Mouse (Mus musculus) mesoderm, embryonic 11.5 days (tissue): Measurements from ENCODE around the gene Gm17067.
"Not testable (repeated sequence)": the region's sequence is repeated elsewhere in the genome, so short reads cannot be mapped to it uniquely, and the experiment has no call there.

Experiments
- DNase-seq: peaks from one replicate; pipeline ENCODE4 v3.0.0-alpha.2; 2012; ENCODE audit warnings: low read depth, low spot score

Gene Gm17067

DNA sequence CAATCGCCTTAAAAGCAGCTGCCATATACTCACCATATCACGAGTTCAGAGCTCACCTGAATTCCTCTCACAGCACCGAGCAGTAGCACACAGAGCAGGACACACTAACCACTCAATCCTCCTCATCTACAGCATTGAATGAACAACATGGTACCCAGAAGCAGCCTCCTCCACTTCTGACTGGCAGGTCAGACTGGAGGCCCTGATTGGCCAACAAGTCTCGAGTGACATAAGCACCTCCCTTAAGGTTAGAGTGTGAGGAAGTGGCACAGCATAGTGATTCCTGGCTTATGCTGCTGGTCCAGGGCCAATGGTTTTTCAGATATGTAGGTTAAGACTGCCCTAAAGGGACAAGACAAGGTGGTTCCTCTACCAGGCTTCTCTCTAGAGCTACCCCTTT lies at the start of gene Gm17067:
TSS of gene Gm17067 (minus strand) at position 101 of the 400 bp plus-strand sequence.
- not testable (repeated sequence) for DNase-seq

DNA sequence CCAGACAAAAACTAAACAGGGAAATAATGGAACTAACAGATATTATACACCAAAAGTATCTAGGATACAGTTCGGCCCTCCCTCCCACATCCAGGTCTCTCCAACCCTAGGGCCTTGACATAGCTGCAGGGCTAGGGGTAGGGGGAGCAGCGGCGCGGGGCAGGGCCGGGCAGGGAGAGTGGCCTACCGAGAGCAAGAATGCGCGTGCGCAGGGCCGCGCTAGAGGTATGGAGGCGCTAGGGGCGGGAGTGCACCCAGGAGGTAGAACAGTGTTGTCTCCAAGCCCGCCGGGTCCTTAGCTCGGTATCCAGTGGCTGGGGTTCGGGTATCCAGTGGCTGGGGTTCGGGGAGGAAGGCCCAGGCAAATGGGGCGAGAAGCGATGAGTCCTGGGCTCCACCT lies 23.0 kb upstream of the Gm17067 start:
- no peak for DNase-seq

DNA sequence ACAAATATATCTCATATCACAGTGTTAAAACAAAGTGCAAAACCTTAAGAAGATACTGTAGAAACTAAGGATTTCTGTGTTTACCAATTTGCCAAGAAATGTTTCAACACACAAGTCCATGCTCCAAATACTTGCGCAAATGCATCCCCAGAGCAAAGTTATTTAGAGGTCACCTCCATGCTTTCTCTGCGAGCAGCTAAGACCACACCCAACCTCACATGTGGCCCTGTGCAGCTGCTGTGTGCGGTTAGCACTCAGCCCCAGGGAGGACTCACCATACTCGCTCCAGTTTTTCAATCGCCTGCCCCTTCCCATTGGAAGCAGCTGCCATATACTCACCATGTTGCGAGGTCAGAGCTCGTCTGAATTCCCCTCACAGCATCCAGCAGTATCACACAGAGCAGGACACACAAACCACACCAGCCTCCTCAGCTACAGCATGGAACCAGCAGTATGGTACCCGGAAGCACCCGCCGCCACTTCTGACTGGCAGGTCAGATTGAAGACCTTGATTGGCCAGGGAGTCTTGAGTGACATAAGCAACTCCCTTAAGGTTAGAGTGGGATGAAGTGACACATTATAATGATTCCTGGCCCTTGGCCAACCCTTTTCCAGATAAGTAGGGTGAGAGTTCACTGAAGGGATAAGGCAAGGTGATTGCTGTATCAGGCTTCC lies 11.9 kb upstream of the Gm17067 start:
- DNase-seq: no peak

DNA sequence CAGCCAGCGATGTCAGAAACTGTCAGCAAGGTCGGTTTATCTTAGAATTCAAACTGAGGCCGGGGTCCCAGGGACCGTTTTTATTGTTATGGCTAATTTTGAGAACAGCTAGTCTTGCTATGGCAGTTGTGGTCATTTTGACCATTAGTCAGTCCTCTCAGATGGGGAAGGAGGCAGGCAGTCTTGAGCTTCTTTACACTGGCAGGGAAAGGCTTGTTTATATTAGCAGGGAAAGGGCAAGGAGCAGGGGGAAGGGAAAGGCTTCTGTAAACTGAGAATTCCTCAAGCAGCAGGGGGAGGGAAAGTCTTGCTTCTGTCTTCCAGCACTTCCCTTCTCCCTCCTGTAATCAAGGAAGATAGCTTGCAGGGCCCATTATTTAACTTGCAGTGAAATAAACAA lies 33.6 kb downstream of the Gm17067 start:
- peak; percentile 20 for DNase-seq

DNA sequence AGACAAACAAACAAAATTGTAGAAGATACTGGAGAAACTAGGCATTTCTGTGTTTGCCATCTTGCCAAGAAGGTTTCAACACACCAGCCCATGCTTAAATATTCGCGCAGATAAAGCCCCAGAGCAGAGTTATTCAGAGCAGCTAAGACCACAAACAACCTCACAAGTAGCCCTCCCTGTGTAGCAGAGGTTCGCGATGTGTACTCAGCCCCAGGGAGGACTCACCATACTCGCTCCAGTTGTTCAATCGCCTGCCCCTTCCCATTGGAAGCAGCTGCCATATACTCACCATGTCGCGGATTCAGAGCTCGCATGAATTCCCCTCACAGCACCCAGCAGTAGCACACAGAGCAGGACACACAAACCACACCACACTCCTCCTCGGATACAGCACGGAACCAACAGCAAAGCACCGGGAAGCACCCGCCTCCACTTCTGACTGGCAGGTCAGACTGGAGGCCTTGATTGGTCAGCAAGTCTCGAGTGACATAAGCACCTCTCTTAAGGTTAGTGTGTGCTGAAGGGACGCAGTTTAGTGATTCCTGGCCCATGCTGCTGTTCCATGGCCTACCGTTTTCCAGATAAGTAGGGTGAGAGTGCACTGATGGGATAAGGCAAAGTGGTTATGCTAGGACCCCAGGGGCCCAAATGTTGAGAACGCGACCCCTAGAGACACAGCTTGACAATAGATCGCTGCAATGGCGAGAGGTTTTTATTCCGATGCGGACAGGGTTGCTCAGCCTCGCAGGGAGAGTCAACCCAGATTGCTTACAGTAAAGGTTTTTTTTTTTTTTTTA lies 34.3 kb downstream of the Gm17067 start, which contains the start of gene Zfp975:
TSS of gene Zfp975 (minus strand) at position 381 of the 797 bp plus-strand sequence.
- DNase-seq: peak; percentile 79

DNA sequence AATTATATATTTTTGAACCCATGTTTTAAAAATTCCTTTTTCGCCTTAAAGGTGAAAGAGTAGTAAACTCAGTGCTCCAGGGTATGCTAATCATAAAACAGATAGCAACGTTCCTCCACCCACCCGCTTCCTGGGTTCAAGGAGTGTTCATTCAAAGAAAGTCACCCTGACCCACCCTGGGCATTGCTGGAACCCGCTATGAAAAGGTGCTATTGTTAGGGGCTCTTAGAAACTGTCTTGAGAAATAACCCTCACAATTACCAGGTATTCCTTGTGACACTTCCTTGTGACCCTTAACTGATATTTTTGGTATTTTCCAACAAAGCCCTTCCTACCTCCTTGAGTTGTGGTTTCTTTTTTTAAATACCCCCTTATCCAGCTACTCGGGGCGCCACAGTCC lies 46.7 kb downstream of the Gm17067 start:
- not testable (repeated sequence) for DNase-seq

DNA sequence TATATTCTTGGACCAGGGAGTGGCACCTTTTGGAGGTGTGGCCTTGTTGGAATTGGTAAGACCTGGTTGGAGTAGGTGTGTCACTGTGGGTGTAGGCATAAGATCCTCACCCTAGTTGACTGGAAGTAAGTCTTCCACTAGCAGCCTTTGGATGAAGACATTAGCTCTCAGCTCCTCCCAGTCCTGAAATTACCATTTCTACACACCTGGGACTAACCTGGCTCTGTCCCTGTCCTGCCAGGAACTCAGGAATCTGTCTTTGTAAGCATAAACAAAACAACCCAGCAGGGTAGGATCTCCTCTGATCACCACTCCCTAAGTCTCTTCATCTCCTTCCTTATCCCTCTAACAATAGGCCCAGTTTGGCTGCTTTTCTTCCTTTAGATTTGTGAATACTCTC lies 47.2 kb downstream of the Gm17067 start:
- not testable (repeated sequence) for DNase-seq

DNA sequence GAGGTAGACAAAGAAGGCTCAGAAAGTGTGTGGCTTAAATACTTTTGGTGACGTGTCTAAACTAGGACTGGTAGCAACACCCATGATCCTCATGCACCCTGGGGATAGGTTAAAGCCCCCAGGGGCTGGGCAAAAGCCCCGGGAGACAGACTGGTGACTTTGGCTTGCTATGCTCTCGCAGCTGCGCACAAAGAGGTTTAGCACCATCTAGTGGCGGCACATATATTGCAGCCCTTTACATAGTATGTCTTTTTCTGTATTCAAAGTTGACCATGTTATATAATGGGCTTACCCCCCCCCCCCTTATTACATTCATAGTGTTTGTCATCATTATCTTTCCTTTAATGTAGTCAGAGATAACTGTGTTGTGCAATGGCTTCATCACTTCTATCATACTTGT lies 66.7 kb downstream of the Gm17067 start:
- not testable (repeated sequence) for DNase-seq
